Mouse (Mus musculus) limb, embryonic 12.5 days (tissue): ENCODE measurements around the gene Klhl2. TPM values are rescaled to one million over a fixed set of nuclear protein-coding genes. Genes with fewer than 3 reads are reported as not detected.

ENCODE experiments used
- ATAC-seq: fragments of 200-750 bp; cut with Nextera tagmentation; 2 replicates; pipeline ENCODE4 v1.8.0; 2017; ENCODE audit warnings: low read depth, moderate TSS enrichment; ENCODE audit not compliant: insufficient number of reproducible peaks, insufficient read depth, low FRiP score, low TSS enrichment
- H3K27ac ChIP-seq: fragments of 300-500 bp; sonication (generic); 2 replicates; pipeline ENCODE4 v1.5.1; 2016; ENCODE audit warnings: mild to moderate bottlenecking, moderate library complexity
- H3K27me3 ChIP-seq: fragments of 300-500 bp; sonication (generic); 2 replicates; pipeline ENCODE4 v1.6.1; 2016; ENCODE audit warnings: mild to moderate bottlenecking, moderate library complexity
- H3K36me3 ChIP-seq: fragments of 300-500 bp; sonication (generic); 2 replicates; pipeline ENCODE4 v1.6.1; 2016; ENCODE audit warnings: mild to moderate bottlenecking, moderate library complexity
- H3K4me1 ChIP-seq: fragments of 300-500 bp; sonication (generic); replicated peaks from 2 replicates; pipeline ENCODE4 v1.6.1; 2016
- H3K4me2 ChIP-seq: fragments of 300-500 bp; sonication (generic); 2 replicates; pipeline ENCODE4 v1.6.1; 2016; ENCODE audit warnings: mild to moderate bottlenecking, moderate library complexity
- H3K4me3 ChIP-seq: fragments of 300-500 bp; sonication (generic); replicated peaks from 2 replicates; pipeline ENCODE4 v1.5.1; 2016; ENCODE audit warnings: mild to moderate bottlenecking
- H3K9ac ChIP-seq: fragments of 300-500 bp; sonication (generic); replicated peaks from 2 replicates; pipeline ENCODE4 v1.6.1; 2016; ENCODE audit warnings: mild to moderate bottlenecking, moderate library complexity
- H3K9me3 ChIP-seq: fragments of 300-500 bp; sonication (generic); 2 replicates; pipeline ENCODE4 v1.6.1; 2016; ENCODE audit warnings: mild to moderate bottlenecking, moderate library complexity
- WGBS: fragments of 180-500 bp; shearing (Covaris S2); methylation state at CpG from one replicate; pipeline ENCODE4 v1.1.7; 2016; 5-methylcytosine and 5-hydroxymethylcytosine counted together
- polyA plus RNA-seq: library from polyadenylated mRNA; unstranded; fragments of >200 nt; fragmentation: Nextera tagmentation; extraction: Ambion mirVana; gene quantifications from 2 replicates; pipeline ENCODE4 v1.2.1, GENCODE M21; 2016

Gene Klhl2
- polyA plus RNA-seq, result 12.3 and 13.3 TPM in 2 replicates

DNA sequence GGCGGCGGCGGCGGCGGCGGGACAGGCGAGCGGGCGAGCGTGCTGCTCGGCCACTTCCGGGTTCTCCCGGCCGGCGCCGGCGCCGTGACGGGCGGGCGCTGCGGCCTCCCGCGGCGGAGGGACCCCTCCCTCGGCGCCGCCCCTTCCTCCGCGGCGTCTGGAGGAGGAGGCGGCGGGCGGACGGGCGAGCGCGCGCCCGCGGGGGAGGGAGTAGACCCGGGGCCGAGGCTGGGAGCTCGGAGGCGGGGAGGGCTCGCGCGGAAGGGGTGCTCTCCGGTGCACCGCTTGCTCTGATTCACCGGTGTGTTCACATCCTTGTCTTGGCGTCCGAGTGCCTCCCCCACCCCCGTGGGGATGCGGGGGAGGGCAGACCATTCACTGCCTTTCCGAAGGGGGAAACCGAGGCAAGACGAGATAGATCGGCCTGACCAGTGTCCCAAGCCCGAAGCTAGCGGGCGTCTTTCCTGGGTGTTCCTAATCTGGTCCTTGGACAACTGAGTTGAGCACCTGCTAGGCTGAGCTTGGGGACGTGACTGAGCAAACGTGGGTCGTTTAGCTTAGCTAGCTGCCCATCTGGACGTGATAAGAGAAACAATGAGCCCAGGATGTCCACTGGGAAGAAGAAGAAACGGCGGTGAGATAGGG lies at the start of gene Klhl2:
Gene Klhl2, minus strand, starts transcription at position 121 of the 645 bp plus-strand sequence.
- Histone ChIP-seq H3K27me3 (0 out of 2 replicates have a peak, but pooled peaks cover 2% of the 10 kb centered on the region), H3K27ac (peak within 1 kb of the TSS; percentile 74), H3K4me3 (peak within 1 kb of the TSS; percentile 91), H3K9me3 (no peaks in the 10 kb centered on the region), H3K4me1 (peaks cover 16% of the 10 kb centered on the region), H3K9ac (peak within 1 kb of the TSS; percentile 85), H3K36me3 (no peaks in the 10 kb centered on the region), H3K4me2 (peak within 1 kb of the TSS; percentile 76)
- ATAC-seq, result peak; percentile 84
- WGBS, result 0% methylated on average over 42 of the region's 68 CpGs

DNA sequence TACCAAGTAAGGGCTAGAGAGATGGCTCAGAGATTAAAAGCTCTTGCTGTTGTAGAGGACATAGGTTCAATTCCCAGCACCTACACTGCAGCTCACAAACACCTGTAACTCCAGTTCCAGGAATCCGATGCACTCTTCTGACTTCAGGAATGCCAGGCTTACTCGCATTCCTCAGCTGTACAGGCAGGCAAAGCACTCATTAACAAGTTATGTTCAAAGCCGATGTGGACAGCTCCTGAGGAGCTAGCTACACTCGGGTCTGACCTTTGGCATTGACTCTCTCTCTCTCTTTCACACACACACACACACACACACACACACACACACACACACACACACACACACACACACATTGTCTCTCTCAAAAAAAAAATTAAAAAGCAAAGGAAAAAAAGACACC lies 48.9 kb upstream of the Klhl2 start:
- H3K27ac ChIP-seq, result no peak overlapping the region
- WGBS, result 12% methylated on average over 4 of the region's 4 CpGs
- ATAC-seq, result no peak

DNA sequence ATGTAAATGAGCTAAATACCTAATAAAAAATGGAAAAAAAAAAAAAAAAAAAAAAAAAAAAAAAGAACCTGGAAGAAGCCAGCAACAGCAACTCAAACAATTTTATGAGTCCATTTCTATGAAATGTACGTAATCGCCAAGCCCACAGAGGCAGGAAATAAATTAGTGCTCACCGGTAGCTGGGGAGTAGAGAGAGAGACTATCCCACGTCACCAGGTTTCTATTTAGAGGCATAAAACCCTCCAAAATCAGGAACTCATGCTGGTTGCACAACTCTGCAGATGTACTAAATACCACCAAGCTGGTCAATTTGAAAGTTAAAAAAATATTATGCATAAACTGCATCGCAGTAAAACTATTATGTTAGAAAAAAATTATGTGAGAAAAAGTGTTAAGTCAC lies 46.9 kb upstream of the Klhl2 start:
- Histone ChIP-seq H3K36me3 (no peaks in the 10 kb centered on the region), H3K4me2 (no peak overlapping the region), H3K27me3 (no peaks in the 10 kb centered on the region), H3K4me1 (no peaks in the 10 kb centered on the region), H3K9me3 (no peaks in the 10 kb centered on the region), H3K27ac (no peak overlapping the region), H3K9ac (no peak overlapping the region), H3K4me3 (no peak overlapping the region)
- no peak for ATAC-seq
- 55% methylated on average over 5 of the region's 5 CpGs for WGBS

More for the DNA sequence above, 48.9 kb upstream of the Klhl2 start:
- Histone ChIP-seq H3K4me1 (no peaks in the 10 kb centered on the region), H3K9ac (no peak overlapping the region), H3K36me3 (no peaks in the 10 kb centered on the region), H3K9me3 (no peaks in the 10 kb centered on the region), H3K27me3 (no peaks in the 10 kb centered on the region), H3K4me3 (no peak overlapping the region), H3K4me2 (no peak overlapping the region)

DNA sequence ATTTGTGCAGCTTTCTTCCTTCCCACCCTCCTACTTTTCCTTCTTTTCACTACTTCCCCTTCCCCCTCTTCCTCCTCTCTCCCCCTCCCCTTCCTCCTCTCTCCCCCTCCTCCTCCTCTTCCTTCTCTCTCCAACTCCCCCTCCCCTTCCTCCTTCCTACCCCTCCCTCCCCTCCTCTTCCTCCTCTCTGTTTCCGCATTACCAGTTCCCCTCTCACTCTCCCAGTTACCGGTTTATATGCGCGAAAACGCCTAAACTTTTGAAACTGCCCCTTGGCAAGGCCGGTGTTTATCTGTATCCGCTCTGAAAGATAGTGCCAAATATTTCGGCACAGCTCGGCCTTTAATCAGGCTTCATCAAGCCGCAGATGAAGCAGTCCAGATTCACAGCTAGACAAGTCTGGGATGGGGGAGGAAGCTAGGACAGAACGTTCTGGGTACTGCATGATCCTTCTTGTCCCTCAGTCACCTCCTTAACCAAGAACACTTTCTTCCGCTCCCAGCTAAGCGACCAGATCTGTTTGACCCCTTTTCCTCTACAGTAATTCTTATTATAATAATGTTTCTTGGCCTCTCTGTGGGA lies 30.9 kb upstream of the Klhl2 start:
- H3K4me1 ChIP-seq, result no peaks in the 10 kb centered on the region
- no peak overlapping the region for H3K27ac ChIP-seq
- H3K27me3 ChIP-seq, result no peaks in the 10 kb centered on the region
- no peaks in the 10 kb centered on the region for H3K9me3 ChIP-seq
- H3K4me3 ChIP-seq, result no peak overlapping the region
- WGBS, result 42% methylated on average over 13 of the region's 13 CpGs
- H3K4me2 ChIP-seq, result no peak overlapping the region
- no peak overlapping the region for H3K9ac ChIP-seq
- H3K36me3 ChIP-seq, result no peaks in the 10 kb centered on the region
- no peak for ATAC-seq

DNA sequence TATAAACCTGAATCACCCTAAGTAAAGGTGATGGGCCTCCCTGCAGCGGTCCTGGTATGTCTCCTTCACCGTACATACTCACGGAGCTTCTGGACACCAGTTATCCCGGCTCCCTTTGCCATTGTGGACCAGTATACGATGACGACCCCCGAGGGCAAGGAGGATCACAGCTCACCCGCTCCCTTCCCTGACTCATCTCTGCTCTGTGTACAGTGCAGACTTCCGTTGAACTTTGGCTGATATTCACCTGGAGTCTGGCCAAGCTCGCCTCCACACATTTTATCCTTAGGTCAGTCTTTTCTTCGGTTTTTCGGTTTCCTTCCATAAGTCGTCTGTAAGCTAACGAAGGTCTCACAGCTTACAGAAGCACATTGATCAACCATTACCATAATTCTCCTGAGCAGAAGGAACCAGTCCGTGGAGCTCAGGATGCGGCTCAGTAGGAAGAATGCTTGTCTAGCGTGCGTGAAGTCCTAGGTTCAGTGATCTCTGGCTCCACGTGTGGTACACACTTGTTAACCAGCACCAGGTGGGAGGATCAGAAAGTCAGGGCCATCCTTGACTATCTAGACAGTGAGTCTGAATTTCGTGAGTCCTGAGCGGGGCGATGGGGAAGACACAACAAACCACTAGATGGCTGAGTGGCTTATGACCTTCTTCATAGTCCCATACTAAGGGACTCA lies 28.0 kb upstream of the Klhl2 start:
- no peak overlapping the region for H3K4me2 ChIP-seq
- WGBS, result 91% methylated on average over 22 of the region's 22 CpGs

DNA sequence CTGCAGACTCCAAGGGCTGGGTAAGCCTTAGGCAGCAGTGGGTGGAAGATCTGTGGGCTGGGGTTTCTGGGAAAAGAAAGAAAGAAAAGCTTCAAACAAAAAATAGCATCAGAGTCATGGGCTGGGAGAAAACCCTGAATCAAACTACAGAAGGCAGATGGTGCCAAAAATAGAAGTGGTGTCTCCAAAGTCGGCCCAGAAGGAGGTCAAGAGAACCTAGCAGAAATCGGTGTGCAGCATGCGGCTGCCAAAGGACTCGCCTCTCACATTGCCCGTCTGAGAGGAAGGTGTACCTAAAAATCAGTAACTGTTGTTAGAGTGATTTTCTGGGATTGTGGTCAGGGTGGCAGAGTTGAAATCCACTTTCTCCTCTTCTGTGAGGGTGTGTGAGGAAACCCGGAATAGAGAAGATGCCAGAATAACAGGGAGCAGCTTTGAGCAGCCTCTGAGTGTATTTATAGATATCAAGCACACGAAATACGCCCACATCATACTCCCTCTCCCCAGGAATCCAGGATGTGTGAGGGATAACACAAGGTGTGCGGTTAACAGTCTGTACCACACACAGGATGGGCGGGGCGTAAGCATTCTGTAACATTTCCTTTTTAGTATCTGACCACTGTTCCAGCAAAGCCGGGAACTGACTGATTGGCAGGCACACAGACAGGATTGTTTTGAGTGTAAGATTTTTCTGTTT lies 21.8 kb upstream of the Klhl2 start:
- Histone ChIP-seq H3K27ac (no peak overlapping the region), H3K4me3 (no peak overlapping the region), H3K4me2 (no peak overlapping the region), H3K27me3 (no peaks in the 10 kb centered on the region), H3K4me1 (no peaks in the 10 kb centered on the region), H3K36me3 (no peaks in the 10 kb centered on the region), H3K9me3 (peaks cover 6% of the 10 kb centered on the region; the same call in 1 of the 2 replicates), H3K9ac (no peak overlapping the region)
- ATAC-seq, result no peak
- 86% methylated on average over 12 of the region's 12 CpGs for WGBS

More for the DNA sequence above, 28.0 kb upstream of the Klhl2 start:
- no peaks in the 10 kb centered on the region for H3K4me1 ChIP-seq
- ATAC-seq, result no peak
- no peaks in the 10 kb centered on the region for H3K9me3 ChIP-seq
- H3K36me3 ChIP-seq, result no peaks in the 10 kb centered on the region
- H3K4me3 ChIP-seq, result no peak overlapping the region
- no peak overlapping the region for H3K9ac ChIP-seq
- no peak overlapping the region for H3K27ac ChIP-seq
- no peaks in the 10 kb centered on the region for H3K27me3 ChIP-seq

DNA sequence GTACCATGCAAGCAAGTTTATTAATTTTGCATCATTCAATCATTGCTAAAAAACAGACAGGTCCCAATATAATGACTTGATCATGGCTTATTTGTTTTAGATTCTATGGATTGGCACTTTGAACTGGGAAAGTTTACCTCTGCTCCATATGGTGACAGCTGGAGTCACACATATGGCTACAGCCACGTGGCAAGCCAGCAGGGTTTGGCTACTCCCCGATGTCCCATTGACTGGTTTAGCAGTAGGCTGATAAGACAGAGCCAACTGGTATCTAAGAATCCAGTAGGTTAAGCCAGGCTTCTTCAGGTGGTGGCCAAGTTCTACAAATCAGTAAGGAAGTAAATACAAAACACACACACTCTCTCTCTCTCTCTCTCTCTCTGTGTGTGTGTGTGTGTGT lies 20.4 kb upstream of the Klhl2 start:
- H3K4me3 ChIP-seq, result no peak overlapping the region
- no peaks in the 10 kb centered on the region for H3K27me3 ChIP-seq
- H3K4me1 ChIP-seq, result no peaks in the 10 kb centered on the region
- no peak overlapping the region for H3K4me2 ChIP-seq
- peaks cover 6% of the 10 kb centered on the region; the same call in 1 of the 2 replicates for H3K9me3 ChIP-seq
- H3K9ac ChIP-seq, result no peak overlapping the region
- no peaks in the 10 kb centered on the region for H3K36me3 ChIP-seq
- ATAC-seq, result no peak
- WGBS, result 58% methylated on average over 2 of the region's 2 CpGs
- H3K27ac ChIP-seq, result no peak overlapping the region

DNA sequence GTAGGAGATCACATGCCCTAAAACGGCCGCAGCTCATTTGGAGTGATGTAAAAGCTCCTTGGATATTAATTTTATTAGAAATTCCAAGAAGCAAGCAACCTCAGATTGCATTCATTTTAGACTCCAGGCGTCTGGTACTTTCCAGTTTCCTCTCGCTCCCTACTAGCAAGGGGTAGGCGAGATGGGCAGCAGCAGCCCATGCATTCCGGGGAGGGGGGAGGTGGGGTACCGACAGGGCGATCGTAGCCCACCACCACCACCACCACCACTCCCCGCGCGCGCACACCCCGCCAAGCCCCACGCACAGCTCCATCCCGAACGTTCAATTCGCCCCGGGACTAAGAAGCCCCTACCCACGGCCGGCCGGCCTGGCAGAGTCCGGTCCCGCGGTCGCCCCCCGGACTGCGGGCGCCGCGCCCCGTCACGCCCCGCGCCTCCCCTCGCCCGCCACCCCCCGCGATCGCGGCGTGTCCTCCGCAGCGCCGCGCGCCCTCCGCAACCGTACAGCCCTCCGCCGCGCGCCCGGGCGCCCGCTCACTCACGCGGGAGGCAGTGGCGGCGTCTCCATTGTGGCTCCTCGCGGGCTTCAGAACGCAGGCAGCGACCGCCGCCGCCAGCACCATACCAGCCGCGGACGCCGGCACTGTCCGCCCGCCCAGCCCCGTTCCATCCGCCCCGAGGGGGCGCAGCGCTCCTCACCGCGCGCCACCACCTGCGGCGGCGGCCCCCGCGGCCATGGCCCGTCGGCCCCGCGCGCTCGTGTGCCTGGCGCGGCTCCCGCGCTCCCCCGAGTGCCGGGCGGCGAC lies 523 bp downstream of the Klhl2 start:
- H3K36me3 ChIP-seq, result no peaks in the 10 kb centered on the region
- H3K27ac ChIP-seq, result peak overlapping the region; percentile 74
- peak; percentile 73 for ATAC-seq
- 1% methylated on average over 93 of the region's 100 CpGs for WGBS
- H3K4me3 ChIP-seq, result peak overlapping the region; percentile 91
- no peaks in the 10 kb centered on the region for H3K9me3 ChIP-seq
- peak overlapping the region; percentile 76 for H3K4me2 ChIP-seq
- H3K4me1 ChIP-seq, result peaks cover 16% of the 10 kb centered on the region
- H3K9ac ChIP-seq, result peak overlapping the region; percentile 85
- H3K27me3 ChIP-seq, result 0 out of 2 replicates have a peak, but pooled peaks cover 2% of the 10 kb centered on the region

DNA sequence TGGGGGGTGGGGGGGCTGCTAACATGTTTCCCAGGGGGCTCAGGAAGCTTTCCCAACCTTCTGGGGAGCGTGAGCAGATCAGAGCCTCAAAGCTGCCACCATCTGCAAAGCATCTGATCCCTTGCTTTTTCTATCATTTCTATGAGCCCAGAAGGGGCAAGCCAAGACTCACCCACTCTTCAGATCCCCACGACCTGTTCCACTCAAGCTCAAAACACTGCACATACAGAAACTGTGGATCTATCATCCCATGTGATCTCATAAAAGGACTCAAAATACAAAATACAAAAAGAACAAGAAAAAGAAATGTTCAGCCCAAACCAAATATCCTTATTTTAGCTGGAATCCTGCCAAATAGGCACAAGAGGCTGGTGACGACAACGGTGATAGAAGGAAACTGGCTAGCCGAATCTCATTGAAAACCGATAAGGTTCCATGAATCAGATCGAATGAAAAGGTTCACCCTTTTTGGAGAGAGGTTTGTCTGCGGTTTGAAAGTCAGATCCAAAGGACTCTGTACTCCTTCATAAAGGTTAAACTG lies 1.5 kb downstream of the Klhl2 start:
- Histone ChIP-seq H3K4me2 (peak overlapping the region; percentile 76), H3K9ac (no peak overlapping the region), H3K27ac (no peak overlapping the region), H3K27me3 (0 out of 2 replicates have a peak, but pooled peaks cover 2% of the 10 kb centered on the region), H3K36me3 (no peaks in the 10 kb centered on the region), H3K9me3 (no peaks in the 10 kb centered on the region), H3K4me1 (peaks cover 16% of the 10 kb centered on the region), H3K4me3 (peak overlapping the region; percentile 91)
- WGBS, result 15% methylated on average over 8 of the region's 8 CpGs
- no peak for ATAC-seq

DNA sequence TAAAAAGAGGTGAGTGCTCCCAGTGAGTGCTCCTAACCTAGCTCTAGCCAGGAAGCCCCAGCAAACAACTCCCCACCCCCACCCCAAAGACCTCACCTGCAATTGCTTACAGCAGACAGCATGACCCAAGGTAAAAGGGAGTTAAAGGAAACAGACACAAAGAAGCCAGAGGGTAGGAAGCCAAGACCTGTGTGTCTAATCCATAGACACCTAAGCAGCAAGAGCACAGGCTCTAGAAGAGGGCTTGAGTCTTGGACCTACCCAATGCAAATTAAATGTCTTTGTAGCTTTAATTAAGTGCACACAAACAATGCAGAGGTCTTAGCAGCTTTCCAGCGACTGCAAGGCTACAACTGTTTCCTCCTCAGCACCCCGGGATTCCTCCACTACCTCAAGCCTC lies 2.2 kb downstream of the Klhl2 start:
- no peak overlapping the region for H3K27ac ChIP-seq
- no peaks in the 10 kb centered on the region for H3K9me3 ChIP-seq
- 0 out of 2 replicates have a peak, but pooled peaks cover 2% of the 10 kb centered on the region for H3K27me3 ChIP-seq
- H3K4me1 ChIP-seq, result peaks cover 16% of the 10 kb centered on the region
- H3K4me2 ChIP-seq, result peak overlapping the region; percentile 76
- WGBS, result 22% methylated on average over 2 of the region's 2 CpGs
- H3K9ac ChIP-seq, result no peak overlapping the region
- no peaks in the 10 kb centered on the region for H3K36me3 ChIP-seq
- H3K4me3 ChIP-seq, result 0 out of 2 replicates have a peak overlapping the region, but pooled peaks have one; percentile 91
- ATAC-seq, result no peak
